Mouse (Mus musculus): ENCODE measurements around the gene Trpc4. TPM values are rescaled to one million over a fixed set of nuclear protein-coding genes. Genes with fewer than 3 reads are reported as not detected.

Trpc4 gene
- polyA plus RNA-seq, 1 experiment, result 1.9 TPM

- no peak overlapping the region for H3K4me3 ChIP-seq (replicated peaks; ENCODE audit: insufficient read depth, low read depth, low read length)
- TF ChIP-seq CTCF (IDR thresholded peaks at IDR 0.05; ENCODE audit: borderline replicate concordance, insufficient read depth, low read depth, low read length) (no peak), POLR2A (IDR thresholded peaks at IDR 0.05; ENCODE audit: borderline replicate concordance, insufficient read depth, low read length) (no peak)
- no peaks in the 10 kb centered on the region for H3K27me3 ChIP-seq (ENCODE audit: control insufficient read depth, insufficient read depth, low read length)
- H3K27ac ChIP-seq (ENCODE audit: insufficient read depth, low read length), result no peak overlapping the region
- no peak for DNase-seq
- no peaks in the 10 kb centered on the region for H3K4me1 ChIP-seq (ENCODE audit: control insufficient read depth, insufficient read depth, low read length)
- WGBS, result 15% methylated on average over 1 of the region's 1 CpGs
These were observed 21.5 kb downstream of the Trpc4 start for GRCm38 (mm10) chr3:54177296-54177695.

DNA sequence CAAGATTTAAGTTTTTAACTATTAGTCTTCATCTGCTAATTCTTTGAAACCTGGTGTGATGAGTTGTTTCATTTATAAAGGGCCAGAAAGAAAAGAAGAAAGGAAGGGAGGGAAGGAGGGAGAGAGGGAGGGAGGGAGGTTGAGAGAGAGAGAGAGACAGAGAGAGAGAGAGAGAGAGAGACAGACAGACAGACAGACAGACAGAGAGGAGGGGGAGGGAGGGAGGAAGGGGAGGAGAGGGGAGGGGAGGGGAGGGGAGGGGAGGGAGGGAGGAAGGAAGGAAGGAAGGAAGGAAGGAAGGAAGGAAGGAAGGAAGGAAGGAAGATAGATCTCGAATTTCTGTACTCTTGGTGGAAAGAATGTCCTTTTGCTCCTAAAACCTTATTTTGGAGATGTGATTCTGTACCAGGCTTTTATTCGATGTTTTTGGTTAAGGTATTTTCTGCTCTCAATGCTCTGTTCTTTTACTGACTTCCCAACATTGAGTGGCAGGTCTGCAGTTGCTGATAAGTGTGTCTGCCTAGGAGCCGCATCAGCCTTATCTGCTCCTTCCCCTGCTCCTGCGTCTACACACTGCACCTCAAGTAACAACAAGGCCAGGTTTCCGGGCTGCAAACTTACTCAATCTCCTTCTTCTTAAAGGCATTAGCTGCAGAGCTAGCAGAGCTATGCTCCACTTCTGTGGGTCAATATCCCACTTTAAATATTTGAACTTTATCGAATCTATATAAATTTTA is 35.3 kb downstream of the Trpc4 start:
- H3K27ac ChIP-seq (ENCODE audit: insufficient read depth, low read length), result no peak overlapping the region
- no peaks in the 10 kb centered on the region for H3K27me3 ChIP-seq (ENCODE audit: control insufficient read depth, insufficient read depth, low read length)
- WGBS, result 85% methylated on average over 6 of the region's 6 CpGs
- H3K4me1 ChIP-seq (ENCODE audit: control insufficient read depth, insufficient read depth, low read length), result no peaks in the 10 kb centered on the region
- H3K4me3 ChIP-seq (replicated peaks; ENCODE audit: insufficient read depth, low read depth, low read length), result no peak overlapping the region
- DNase-seq, result no peak
- TF ChIP-seq CTCF (IDR thresholded peaks at IDR 0.05; ENCODE audit: borderline replicate concordance, insufficient read depth, low read depth, low read length) (no peak), POLR2A (IDR thresholded peaks at IDR 0.05; ENCODE audit: borderline replicate concordance, insufficient read depth, low read length) (no peak)

DNA sequence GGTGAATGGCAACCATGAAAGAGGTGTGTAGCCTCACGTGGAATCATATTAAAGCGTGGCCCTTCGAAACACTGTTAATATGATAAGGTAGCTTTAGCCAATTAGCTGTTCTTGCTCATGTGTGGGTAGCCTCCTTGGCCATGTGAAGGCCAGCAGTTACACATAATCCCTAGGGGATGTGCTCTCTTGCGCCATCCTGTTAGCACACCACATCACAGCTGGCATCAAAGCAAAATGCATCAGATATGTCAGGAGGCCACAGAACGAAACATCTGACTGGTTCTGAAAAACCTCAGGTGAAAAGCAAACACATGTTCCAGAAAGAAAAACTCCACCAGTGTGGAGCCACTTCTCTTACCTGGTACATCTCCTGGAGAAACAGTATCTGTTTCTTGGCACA is 45.4 kb downstream of the Trpc4 start:
- TF ChIP-seq CTCF (IDR thresholded peaks at IDR 0.05; ENCODE audit: borderline replicate concordance, insufficient read depth, low read depth, low read length), result no peak
- no peak for TF ChIP-seq POLR2A (IDR thresholded peaks at IDR 0.05; ENCODE audit: borderline replicate concordance, insufficient read depth, low read length)
- H3K27me3 ChIP-seq (ENCODE audit: control insufficient read depth, insufficient read depth, low read length), result no peaks in the 10 kb centered on the region
- no peak for DNase-seq
- 72% methylated on average over 5 of the region's 5 CpGs for WGBS
- no peak overlapping the region for H3K4me3 ChIP-seq (replicated peaks; ENCODE audit: insufficient read depth, low read depth, low read length)
- H3K4me1 ChIP-seq (ENCODE audit: control insufficient read depth, insufficient read depth, low read length), result no peaks in the 10 kb centered on the region
- no peak overlapping the region for H3K27ac ChIP-seq (ENCODE audit: insufficient read depth, low read length)

GRCm38 (mm10) chr3:54204386-54204785 is 48.6 kb downstream of the Trpc4 start:
- DNase-seq, result no peak
- H3K4me3 ChIP-seq (replicated peaks; ENCODE audit: insufficient read depth, low read depth, low read length), result no peak overlapping the region
- H3K4me1 ChIP-seq (ENCODE audit: control insufficient read depth, insufficient read depth, low read length), result no peaks in the 10 kb centered on the region
- WGBS, result 74% methylated on average over 5 of the region's 5 CpGs
- H3K27me3 ChIP-seq (ENCODE audit: control insufficient read depth, insufficient read depth, low read length), result no peaks in the 10 kb centered on the region
- TF ChIP-seq CTCF (IDR thresholded peaks at IDR 0.05; ENCODE audit: borderline replicate concordance, insufficient read depth, low read depth, low read length) (no peak), POLR2A (IDR thresholded peaks at IDR 0.05; ENCODE audit: borderline replicate concordance, insufficient read depth, low read length) (no peak)
- no peak overlapping the region for H3K27ac ChIP-seq (ENCODE audit: insufficient read depth, low read length)

- no peak for TF ChIP-seq CTCF (IDR thresholded peaks at IDR 0.05; ENCODE audit: borderline replicate concordance, insufficient read depth, low read depth, low read length)
- TF ChIP-seq POLR2A (IDR thresholded peaks at IDR 0.05; ENCODE audit: borderline replicate concordance, insufficient read depth, low read length), result no peak
- Histone ChIP-seq H3K27ac (ENCODE audit: insufficient read depth, low read length) (no peak overlapping the region), H3K4me3 (replicated peaks; ENCODE audit: insufficient read depth, low read depth, low read length) (no peak overlapping the region), H3K27me3 (ENCODE audit: control insufficient read depth, insufficient read depth, low read length) (no peaks in the 10 kb centered on the region), H3K4me1 (ENCODE audit: control insufficient read depth, insufficient read depth, low read length) (no peaks in the 10 kb centered on the region)
- 41% methylated on average over 3 of the region's 3 CpGs for WGBS
- no peak for DNase-seq
These were observed 54.3 kb downstream of the Trpc4 start for GRCm38 (mm10) chr3:54210112-54210511.

DNA sequence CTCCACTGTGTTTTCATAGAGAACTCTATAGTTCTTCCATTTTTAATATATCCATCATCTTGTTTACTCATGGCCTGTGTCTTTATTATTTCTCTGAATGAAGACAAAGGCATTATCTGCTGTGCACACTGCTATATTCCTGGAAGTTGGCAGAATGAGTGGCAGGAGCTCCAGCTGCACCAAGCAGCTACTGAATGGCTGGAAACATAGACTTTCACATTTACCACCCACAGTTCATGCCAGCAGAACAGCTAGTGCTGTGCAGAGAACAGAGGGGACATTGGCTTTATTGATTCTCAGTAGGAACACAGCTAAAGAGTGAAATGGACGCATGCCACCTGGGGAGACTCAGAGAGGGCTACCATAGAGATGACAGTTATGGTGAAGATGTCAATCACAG is 55.6 kb downstream of the Trpc4 start:
- TF ChIP-seq CTCF (IDR thresholded peaks at IDR 0.05; ENCODE audit: borderline replicate concordance, insufficient read depth, low read depth, low read length) (no peak), POLR2A (IDR thresholded peaks at IDR 0.05; ENCODE audit: borderline replicate concordance, insufficient read depth, low read length) (no peak)
- Histone ChIP-seq H3K4me1 (ENCODE audit: control insufficient read depth, insufficient read depth, low read length) (no peaks in the 10 kb centered on the region), H3K27ac (ENCODE audit: insufficient read depth, low read length) (no peak overlapping the region), H3K4me3 (replicated peaks; ENCODE audit: insufficient read depth, low read depth, low read length) (no peak overlapping the region), H3K27me3 (ENCODE audit: control insufficient read depth, insufficient read depth, low read length) (no peaks in the 10 kb centered on the region)
- 29% methylated on average over 1 of the region's 1 CpGs for WGBS
- no peak for DNase-seq

DNA sequence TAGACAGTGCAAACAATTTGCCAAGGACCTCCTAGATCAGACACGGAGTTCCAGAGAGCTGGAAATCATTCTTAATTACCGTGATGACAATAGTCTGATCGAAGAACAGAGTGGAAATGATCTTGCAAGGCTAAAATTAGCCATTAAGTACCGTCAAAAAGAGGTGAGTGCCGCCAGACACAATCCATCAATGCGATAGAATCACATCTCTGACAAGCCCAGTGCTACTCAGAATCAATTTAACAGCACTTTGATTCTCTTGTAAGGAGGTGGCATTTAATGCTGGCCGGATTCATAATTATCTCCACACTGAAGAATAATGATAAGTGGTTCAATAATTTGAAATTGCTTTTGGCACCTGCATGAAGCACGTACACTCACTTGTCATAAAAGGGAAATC is 66.7 kb downstream of the Trpc4 start:
- no peak for DNase-seq
- Histone ChIP-seq H3K27me3 (ENCODE audit: control insufficient read depth, insufficient read depth, low read length) (no peaks in the 10 kb centered on the region), H3K4me3 (replicated peaks; ENCODE audit: insufficient read depth, low read depth, low read length) (no peak overlapping the region), H3K27ac (ENCODE audit: insufficient read depth, low read length) (no peak overlapping the region), H3K4me1 (ENCODE audit: control insufficient read depth, insufficient read depth, low read length) (no peaks in the 10 kb centered on the region)
- 81% methylated on average over 8 of the region's 8 CpGs for WGBS
- TF ChIP-seq CTCF (IDR thresholded peaks at IDR 0.05; ENCODE audit: borderline replicate concordance, insufficient read depth, low read depth, low read length) (no peak), POLR2A (IDR thresholded peaks at IDR 0.05; ENCODE audit: borderline replicate concordance, insufficient read depth, low read length) (no peak)

DNA sequence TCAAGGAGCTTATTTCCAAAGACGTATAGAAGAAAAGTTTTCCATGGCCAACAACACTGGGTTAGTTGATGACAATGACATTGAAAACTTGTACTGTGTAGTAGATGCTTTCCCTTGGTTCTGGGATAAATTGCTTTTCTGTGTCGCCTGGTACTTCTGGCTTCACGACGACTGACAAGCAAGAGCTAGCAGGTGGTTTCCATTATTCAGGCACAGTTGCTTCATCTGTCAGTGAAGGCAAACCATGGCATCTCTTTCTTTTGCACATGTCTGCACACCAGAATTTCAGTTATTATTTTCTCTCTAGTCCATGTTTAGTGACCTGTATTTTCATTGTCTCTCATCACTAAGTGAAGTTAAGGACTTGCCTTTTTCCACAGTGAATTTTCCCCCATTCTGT is 72.6 kb downstream of the Trpc4 start:
- Histone ChIP-seq H3K4me1 (ENCODE audit: control insufficient read depth, insufficient read depth, low read length) (no peaks in the 10 kb centered on the region), H3K27ac (ENCODE audit: insufficient read depth, low read length) (no peak overlapping the region), H3K4me3 (replicated peaks; ENCODE audit: insufficient read depth, low read depth, low read length) (no peak overlapping the region), H3K27me3 (ENCODE audit: control insufficient read depth, insufficient read depth, low read length) (no peaks in the 10 kb centered on the region)
- DNase-seq, result no peak
- no peak for TF ChIP-seq CTCF (IDR thresholded peaks at IDR 0.05; ENCODE audit: borderline replicate concordance, insufficient read depth, low read depth, low read length)
- no peak for TF ChIP-seq POLR2A (IDR thresholded peaks at IDR 0.05; ENCODE audit: borderline replicate concordance, insufficient read depth, low read length)
- WGBS, result 51% methylated on average over 4 of the region's 4 CpGs
